Mouse (Mus musculus) retina, embryonic 14.5 days (tissue): ENCODE measurements at regions not wholly inside any gene's neighbourhood (a gene's known extent, or its start where the extent isn't known, plus 50 kb on each side); places are given as distances from the start of the nearest gene placed in this dataset.
A peak's percentile ranks its signal among the peaks of the same experiment; 100 is the strongest.

Experiments
- DNase-seq: peaks from one replicate; pipeline ENCODE4 v3.0.0-alpha.2; 2015; ENCODE audit warnings: low spot score

DNA sequence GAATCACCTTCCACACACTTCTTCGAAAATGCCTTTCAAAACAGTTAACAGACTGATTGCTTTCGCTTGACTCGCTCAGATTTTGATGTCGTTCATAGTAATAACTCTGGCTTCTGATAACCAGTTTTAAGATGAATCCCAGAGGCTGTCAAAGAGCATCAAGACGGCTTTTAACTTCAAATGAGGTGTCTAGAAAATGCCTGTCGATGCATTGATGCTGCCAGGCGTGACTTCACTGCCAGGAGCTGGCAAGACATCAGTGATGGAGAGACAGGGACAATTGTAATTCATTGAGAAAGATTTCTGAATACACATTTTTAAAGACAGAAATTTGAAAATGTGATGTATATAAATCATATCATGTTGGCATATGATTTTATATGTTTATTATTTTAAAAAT is 1649.9 kb upstream of the Pcdh20 start:
- DNase-seq, result peak; percentile 22
